Mouse (Mus musculus): Measurements from ENCODE around the gene Pax5. TPM values are rescaled to one million over a fixed set of nuclear protein-coding genes. Genes with fewer than 3 reads are reported as not detected.

Gene Pax5
- polyA plus RNA-seq, 1 experiment from 2014 or later = 0.05 TPM

DNA sequence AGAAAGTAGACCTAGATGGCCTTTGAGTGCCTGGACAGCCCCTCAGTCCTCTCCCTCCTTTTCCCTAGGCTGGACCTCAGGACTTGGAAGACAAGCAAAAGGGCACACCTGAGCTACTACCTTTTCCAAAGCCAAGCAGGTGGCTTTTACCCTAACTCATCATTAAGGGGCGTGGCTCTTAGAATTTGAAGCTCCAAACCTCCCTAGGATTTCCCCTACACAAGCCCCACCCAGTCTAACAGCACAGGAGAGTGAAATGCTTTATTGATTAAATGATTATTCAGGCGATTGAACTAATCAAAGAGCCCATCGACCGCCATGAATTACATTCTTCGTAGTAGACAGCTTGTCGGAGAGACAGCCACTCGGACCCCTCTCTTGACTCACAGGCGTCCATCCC is 2.0 kb downstream of the Pax5 start:
- WGBS = 45% methylated on average over 8 of the region's 8 CpGs
- DNase-seq (ENCODE audit: low spot score) (no peak), ATAC-seq (no peak)

GRCm38 (mm10) chr4:44706865-44707264 is 3.4 kb downstream of the Pax5 start:
- WGBS = 29% methylated on average over 1 of the region's 1 CpGs
- no peaks in the 10 kb centered on the region for H3K4me1 ChIP-seq (ENCODE audit: insufficient read depth, low read depth, low read length)
- TF ChIP-seq CTCF (IDR thresholded peaks at IDR 0.05) = no peak
- TF ChIP-seq EP300 (IDR thresholded peaks at IDR 0.05) = no peak
- H3K4me3 ChIP-seq (ENCODE audit: low read depth, low read length) = no peak overlapping the region
- H3K27ac ChIP-seq (ENCODE audit: low read length) = no peak overlapping the region
- no peak for DNase-seq (ENCODE audit: low spot score)
- no peak overlapping the region for H3K4me2 ChIP-seq (replicated peaks; ENCODE audit: low read depth, low read length)
- H3K9me3 ChIP-seq (ENCODE audit: low read length) = no peaks in the 10 kb centered on the region
- H3K36me3 ChIP-seq (ENCODE audit: insufficient read depth, low read length) = no peaks in the 10 kb centered on the region
- no peak overlapping the region for H3K9ac ChIP-seq (replicated peaks; ENCODE audit: low read depth)
- peaks cover 85% of the 10 kb centered on the region for H3K27me3 ChIP-seq (replicated peaks; ENCODE audit: insufficient read depth, low read length)
- ATAC-seq = no peak

More for the DNA sequence above, 2.0 kb downstream of the Pax5 start:
- Histone ChIP-seq H3K27me3 (replicated peaks; ENCODE audit: insufficient read depth, low read length) (peaks cover 84% of the 10 kb centered on the region), H3K9me3 (ENCODE audit: low read length) (no peaks in the 10 kb centered on the region), H3K27ac (ENCODE audit: low read length) (no peak overlapping the region), H3K9ac (replicated peaks; ENCODE audit: low read depth) (no peak overlapping the region), H3K4me2 (replicated peaks; ENCODE audit: low read depth, low read length) (no peak overlapping the region), H3K4me1 (ENCODE audit: insufficient read depth, low read depth, low read length) (no peaks in the 10 kb centered on the region), H3K36me3 (ENCODE audit: insufficient read depth, low read length) (no peaks in the 10 kb centered on the region), H3K4me3 (ENCODE audit: low read depth, low read length) (no peak overlapping the region)
- TF ChIP-seq EP300 (IDR thresholded peaks at IDR 0.05) (no peak), CTCF (IDR thresholded peaks at IDR 0.05) (no peak)

GRCm38 (mm10) chr4:44705967-44706366 is 4.3 kb downstream of the Pax5 start:
- no peak for ATAC-seq
- TF ChIP-seq EP300 (IDR thresholded peaks at IDR 0.05) = no peak
- TF ChIP-seq CTCF (IDR thresholded peaks at IDR 0.05) = no peak

DNA sequence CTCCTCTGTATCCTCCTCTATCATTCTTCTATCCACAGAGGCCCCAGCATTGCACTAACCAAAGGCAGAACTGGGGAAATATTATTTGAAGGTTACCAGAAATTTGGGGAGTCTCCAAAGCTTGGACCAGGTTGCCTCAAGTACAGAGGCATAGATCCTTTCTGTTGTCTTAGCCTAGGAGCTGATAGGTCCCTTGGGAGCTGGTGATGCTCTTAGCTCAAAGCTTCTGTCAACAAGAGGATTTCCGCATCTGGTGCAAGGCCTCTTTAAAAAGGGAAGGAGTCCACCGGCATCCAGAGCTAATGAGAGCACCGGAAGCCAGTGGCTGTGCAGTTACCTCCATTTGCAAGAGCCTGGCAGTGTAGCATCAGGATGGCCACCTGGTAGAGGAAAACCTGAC is 5.1 kb downstream of the Pax5 start:
- no peaks in the 10 kb centered on the region for H3K36me3 ChIP-seq (ENCODE audit: insufficient read depth, low read length)
- H3K9ac ChIP-seq (replicated peaks; ENCODE audit: low read depth) = no peak overlapping the region
- no peaks in the 10 kb centered on the region for H3K4me1 ChIP-seq (ENCODE audit: insufficient read depth, low read depth, low read length)
- H3K27me3 ChIP-seq (replicated peaks; ENCODE audit: insufficient read depth, low read length) = peaks cover 87% of the 10 kb centered on the region
- H3K4me3 ChIP-seq (ENCODE audit: low read depth, low read length) = no peak overlapping the region
- DNase-seq (ENCODE audit: low spot score) (no peak), ATAC-seq (no peak)
- H3K4me2 ChIP-seq (replicated peaks; ENCODE audit: low read depth, low read length) = no peak overlapping the region
- WGBS = 7% methylated on average over 3 of the region's 3 CpGs
- no peaks in the 10 kb centered on the region for H3K9me3 ChIP-seq (ENCODE audit: low read length)
- TF ChIP-seq EP300 (IDR thresholded peaks at IDR 0.05) (no peak), CTCF (IDR thresholded peaks at IDR 0.05) (no peak)
- no peak overlapping the region for H3K27ac ChIP-seq (ENCODE audit: low read length)

More at GRCm38 (mm10) chr4:44705967-44706366, 4.3 kb downstream of the Pax5 start:
- no peaks in the 10 kb centered on the region for H3K4me1 ChIP-seq (ENCODE audit: insufficient read depth, low read depth, low read length)
- WGBS = 9% methylated on average over 7 of the region's 7 CpGs
- no peak for DNase-seq (ENCODE audit: low spot score)
- no peaks in the 10 kb centered on the region for H3K36me3 ChIP-seq (ENCODE audit: insufficient read depth, low read length)
- no peak overlapping the region for H3K4me2 ChIP-seq (replicated peaks; ENCODE audit: low read depth, low read length)
- no peak overlapping the region for H3K4me3 ChIP-seq (ENCODE audit: low read depth, low read length)
- no peaks in the 10 kb centered on the region for H3K9me3 ChIP-seq (ENCODE audit: low read length)
- H3K27ac ChIP-seq (ENCODE audit: low read length) = no peak overlapping the region
- H3K27me3 ChIP-seq (replicated peaks; ENCODE audit: insufficient read depth, low read length) = peaks cover 87% of the 10 kb centered on the region
- no peak overlapping the region for H3K9ac ChIP-seq (replicated peaks; ENCODE audit: low read depth)

DNA sequence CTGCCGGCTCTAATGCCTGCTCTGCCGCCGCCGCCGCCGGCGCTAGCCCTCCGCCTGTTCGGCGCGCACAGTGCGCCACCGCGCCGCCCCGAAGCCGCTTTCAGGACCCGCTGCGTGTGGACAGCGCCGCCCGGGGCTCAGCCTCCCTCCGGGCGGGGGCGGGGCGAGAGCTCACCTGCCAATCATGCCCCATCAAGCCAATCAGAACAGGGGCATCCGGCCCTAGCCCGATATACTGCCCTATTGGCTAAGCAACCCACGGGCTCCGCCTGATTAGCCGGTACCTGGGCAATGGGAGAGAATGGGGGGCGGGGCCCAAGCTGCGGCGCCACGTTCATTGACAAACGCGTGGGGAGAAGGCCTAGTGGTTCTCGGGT is 5.9 kb downstream of the Pax5 start:
- no peaks in the 10 kb centered on the region for H3K36me3 ChIP-seq (ENCODE audit: insufficient read depth, low read length)
- under 1% methylated on average over 37 of the region's 38 CpGs for WGBS
- ATAC-seq (peak; percentile 97), DNase-seq (ENCODE audit: low spot score) (peak; percentile 86)
- no peak overlapping the region for H3K27ac ChIP-seq (ENCODE audit: low read length)
- peak overlapping the region; percentile 38 for H3K4me3 ChIP-seq (ENCODE audit: low read depth, low read length)
- H3K4me1 ChIP-seq (ENCODE audit: insufficient read depth, low read depth, low read length) = no peaks in the 10 kb centered on the region
- H3K4me2 ChIP-seq (replicated peaks; ENCODE audit: low read depth, low read length) = peak overlapping the region; percentile 55
- peaks cover 87% of the 10 kb centered on the region for H3K27me3 ChIP-seq (replicated peaks; ENCODE audit: insufficient read depth, low read length)
- no peak overlapping the region for H3K9ac ChIP-seq (replicated peaks; ENCODE audit: low read depth)
- TF ChIP-seq CTCF (IDR thresholded peaks at IDR 0.05) (no peak; the same call in 1 of the 2 replicates), EP300 (IDR thresholded peaks at IDR 0.05) (no peak)
- no peaks in the 10 kb centered on the region for H3K9me3 ChIP-seq (ENCODE audit: low read length)

DNA sequence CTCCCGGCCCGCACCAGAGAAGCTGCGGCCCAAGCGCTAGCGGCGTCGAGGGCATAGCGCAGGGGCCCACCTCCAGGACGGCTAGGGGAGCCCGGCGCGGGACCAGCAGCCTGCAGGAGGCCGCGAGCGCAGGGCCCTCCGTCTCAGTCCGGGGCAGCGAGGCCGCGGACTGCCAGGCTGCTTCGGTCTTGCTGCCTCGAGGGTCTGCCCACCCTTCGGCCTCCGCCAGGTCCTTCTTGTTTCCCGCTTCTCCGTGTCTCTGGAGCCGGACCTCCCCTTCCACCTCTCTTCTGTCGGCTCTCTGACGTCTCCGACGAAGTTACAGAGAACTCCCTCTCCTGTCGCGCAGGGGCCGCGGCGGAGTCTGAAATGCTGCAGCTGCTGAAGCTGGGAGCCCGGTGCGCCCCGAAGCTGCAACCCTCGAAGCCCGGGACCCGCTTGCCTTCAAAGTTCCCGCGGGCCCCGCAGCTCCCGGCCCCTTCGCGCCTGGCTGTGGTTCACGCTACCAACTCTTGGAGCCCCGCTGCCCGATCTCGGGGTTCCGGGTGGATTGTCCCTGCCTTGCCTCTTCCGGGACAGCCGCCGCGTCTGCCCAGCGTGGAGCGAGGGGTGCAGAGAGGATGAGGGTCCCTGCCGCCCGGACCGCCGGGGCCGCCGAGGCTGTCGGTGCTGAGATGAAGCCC is 6.5 kb downstream of the Pax5 start:
- Histone ChIP-seq H3K27me3 (replicated peaks; ENCODE audit: insufficient read depth, low read length) (peaks cover 83% of the 10 kb centered on the region), H3K9ac (replicated peaks; ENCODE audit: low read depth) (no peak overlapping the region), H3K27ac (ENCODE audit: low read length) (no peak overlapping the region), H3K36me3 (ENCODE audit: insufficient read depth, low read length) (no peaks in the 10 kb centered on the region), H3K4me3 (ENCODE audit: low read depth, low read length) (peak overlapping the region; percentile 38), H3K4me2 (replicated peaks; ENCODE audit: low read depth, low read length) (peak overlapping the region; percentile 55), H3K9me3 (ENCODE audit: low read length) (no peaks in the 10 kb centered on the region), H3K4me1 (ENCODE audit: insufficient read depth, low read depth, low read length) (no peaks in the 10 kb centered on the region)
- ATAC-seq = no peak
- 2% methylated on average over 65 of the region's 66 CpGs for WGBS
- no peak for DNase-seq (ENCODE audit: low spot score)
- no peak for TF ChIP-seq CTCF (IDR thresholded peaks at IDR 0.05)
- no peak for TF ChIP-seq EP300 (IDR thresholded peaks at IDR 0.05)
